Mouse (Mus musculus) midbrain, embryonic 15.5 days (tissue): ENCODE measurements around the gene Atp1a1. TPM values are rescaled to one million over a fixed set of nuclear protein-coding genes. Genes with fewer than 3 reads are reported as not detected.

ENCODE experiments used
- ATAC-seq: fragments of 200-750 bp; cut with Nextera tagmentation; replicated peaks from 2 replicates; pipeline ENCODE4 v1.8.0; 2017; ENCODE audit warnings: moderate TSS enrichment
- H3K27ac ChIP-seq: fragments of 300-500 bp; sonication (generic); 2 replicates; pipeline ENCODE4 v1.5.1; 2015; ENCODE audit warnings: mild to moderate bottlenecking, inconsistent platforms
- H3K27me3 ChIP-seq: fragments of 300-500 bp; sonication (generic); replicated peaks from 2 replicates; pipeline ENCODE4 v1.6.1; 2015; ENCODE audit warnings: inconsistent platforms
- H3K36me3 ChIP-seq: fragments of 300-500 bp; sonication (generic); replicated peaks from 2 replicates; pipeline ENCODE4 v1.6.1; 2015; ENCODE audit warnings: inconsistent platforms
- H3K4me1 ChIP-seq: fragments of 300-500 bp; sonication (generic); 2 replicates; pipeline ENCODE4 v1.6.1; 2015; ENCODE audit warnings: inconsistent platforms
- H3K4me2 ChIP-seq: fragments of 300-500 bp; sonication (generic); 2 replicates; pipeline ENCODE4 v1.6.1; 2015; ENCODE audit warnings: inconsistent platforms, mild to moderate bottlenecking, moderate library complexity
- H3K4me3 ChIP-seq: fragments of 300-500 bp; sonication (generic); 2 replicates; pipeline ENCODE4 v1.5.1; 2015; ENCODE audit warnings: mild to moderate bottlenecking, inconsistent platforms
- H3K9ac ChIP-seq: fragments of 300-500 bp; sonication (generic); 2 replicates; pipeline ENCODE4 v1.6.1; 2015; ENCODE audit warnings: mild to moderate bottlenecking, inconsistent platforms
- H3K9me3 ChIP-seq: fragments of 300-500 bp; sonication (generic); 2 replicates; pipeline ENCODE4 v1.6.1; 2016; ENCODE audit warnings: inconsistent platforms
- WGBS: fragments of 180-500 bp; shearing (Covaris S2); methylation state at CpG from one replicate; pipeline ENCODE4 v1.1.7; 2015; ENCODE audit warnings: mixed read lengths; 5-methylcytosine and 5-hydroxymethylcytosine counted together
- polyA plus RNA-seq: library from polyadenylated mRNA; unstranded; fragments of >200 nt; fragmentation: Nextera tagmentation; extraction: Ambion mirVana; gene quantifications from 2 replicates; pipeline ENCODE4 v1.2.1, GENCODE M21; 2015

Gene Atp1a1
- polyA plus RNA-seq, 1 experiment from 2014 or later = 57.1 TPM

DNA sequence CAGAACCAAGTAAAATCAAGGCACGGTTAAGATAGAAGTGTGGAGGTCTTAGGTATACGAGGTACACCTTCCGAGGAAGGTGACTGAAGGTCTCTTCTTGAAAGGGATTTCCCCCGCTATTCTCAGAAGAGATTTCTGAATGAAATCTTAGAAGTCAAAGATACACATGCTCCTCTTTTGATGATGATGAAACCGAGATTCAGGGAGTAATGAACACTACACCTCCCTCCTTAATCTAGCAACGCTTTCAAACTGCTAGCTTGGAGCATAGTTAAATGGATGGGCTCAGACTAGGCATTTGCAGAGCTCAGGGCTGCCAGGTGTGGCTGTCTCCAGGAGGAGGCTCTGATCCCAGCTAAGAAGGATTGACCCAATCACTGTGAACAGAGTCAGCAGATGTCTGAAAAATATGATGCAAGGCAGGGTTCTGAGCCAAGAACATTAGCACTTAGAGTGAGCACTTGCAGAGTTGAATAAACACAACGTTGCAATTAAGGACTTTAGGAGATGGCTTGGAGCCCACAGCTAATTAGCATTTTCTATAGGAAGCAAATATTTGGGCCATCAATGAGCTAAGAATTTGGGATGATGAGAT is 2.5 kb upstream of the Atp1a1 start:
- H3K27ac ChIP-seq = no peak overlapping the region
- WGBS = 76% methylated on average over 7 of the region's 7 CpGs

DNA sequence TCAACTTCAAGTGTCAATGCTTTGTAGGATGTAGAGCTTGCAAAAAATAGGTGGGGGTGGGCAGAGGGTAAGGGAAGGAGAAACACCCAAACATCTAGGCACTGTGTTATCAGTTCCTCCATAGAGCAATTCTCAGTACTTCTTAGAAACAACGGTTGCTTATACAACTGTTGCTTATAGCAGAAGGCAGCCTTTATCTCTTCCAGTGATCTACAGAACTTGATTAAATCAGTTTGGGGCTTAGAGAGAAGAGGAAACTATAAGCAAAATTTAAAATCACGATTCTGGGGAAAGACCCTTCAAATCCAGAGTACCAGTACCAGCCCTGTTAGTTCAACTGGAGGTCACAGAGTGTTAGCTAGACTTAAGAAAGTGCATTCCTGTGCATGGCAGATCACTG is 1.2 kb upstream of the Atp1a1 start:
- H3K27ac ChIP-seq = no peak overlapping the region
- H3K9me3 ChIP-seq = no peaks in the 10 kb centered on the region
- H3K27me3 ChIP-seq = no peaks in the 10 kb centered on the region
- H3K4me1 ChIP-seq = peaks cover 32% of the 10 kb centered on the region
- no peak overlapping the region for H3K9ac ChIP-seq
- 65% methylated on average over 2 of the region's 2 CpGs for WGBS
- H3K4me2 ChIP-seq = peak overlapping the region; percentile 61; the same call in 1 of the 2 replicates
- H3K4me3 ChIP-seq = no peak overlapping the region
- no peak for ATAC-seq
- no peaks in the 10 kb centered on the region for H3K36me3 ChIP-seq

More for the DNA sequence above, 2.5 kb upstream of the Atp1a1 start:
- Histone ChIP-seq H3K4me2 (no peak overlapping the region), H3K36me3 (no peaks in the 10 kb centered on the region), H3K27me3 (no peaks in the 10 kb centered on the region), H3K4me3 (no peak overlapping the region), H3K9me3 (no peaks in the 10 kb centered on the region), H3K4me1 (peaks cover 25% of the 10 kb centered on the region), H3K9ac (no peak overlapping the region)
- no peak for ATAC-seq

DNA sequence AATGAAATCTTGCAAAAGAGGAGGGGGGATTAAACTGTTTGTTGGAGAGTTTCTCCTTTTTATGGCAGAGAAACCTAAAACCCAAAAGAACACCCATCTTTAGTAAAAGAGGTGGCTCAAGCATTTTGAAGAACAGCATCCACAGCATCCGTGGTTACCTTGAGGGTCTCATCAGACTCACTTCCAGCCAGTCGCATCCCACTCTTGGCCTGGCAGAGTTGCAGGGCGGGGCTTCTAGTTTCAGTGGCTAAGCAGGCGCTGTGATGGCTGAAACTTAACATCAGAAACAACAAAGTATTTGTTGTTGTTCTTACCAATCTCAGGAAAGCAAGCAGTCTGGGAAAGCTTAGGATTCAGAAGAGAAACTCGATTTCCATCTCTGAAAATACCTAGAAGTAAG is 807 bp upstream of the Atp1a1 start:
- peak overlapping the region; percentile 98 for H3K27ac ChIP-seq
- WGBS = 18% methylated on average over 5 of the region's 5 CpGs
- peaks cover 37% of the 10 kb centered on the region for H3K4me1 ChIP-seq
- no peaks in the 10 kb centered on the region for H3K27me3 ChIP-seq
- peak overlapping the region; percentile 61 for H3K4me2 ChIP-seq
- H3K9ac ChIP-seq = peak overlapping the region; percentile 92; the same call in 1 of the 2 replicates
- H3K4me3 ChIP-seq = peak overlapping the region; percentile 97
- H3K36me3 ChIP-seq = no peaks in the 10 kb centered on the region
- ATAC-seq = no peak
- no peaks in the 10 kb centered on the region for H3K9me3 ChIP-seq

DNA sequence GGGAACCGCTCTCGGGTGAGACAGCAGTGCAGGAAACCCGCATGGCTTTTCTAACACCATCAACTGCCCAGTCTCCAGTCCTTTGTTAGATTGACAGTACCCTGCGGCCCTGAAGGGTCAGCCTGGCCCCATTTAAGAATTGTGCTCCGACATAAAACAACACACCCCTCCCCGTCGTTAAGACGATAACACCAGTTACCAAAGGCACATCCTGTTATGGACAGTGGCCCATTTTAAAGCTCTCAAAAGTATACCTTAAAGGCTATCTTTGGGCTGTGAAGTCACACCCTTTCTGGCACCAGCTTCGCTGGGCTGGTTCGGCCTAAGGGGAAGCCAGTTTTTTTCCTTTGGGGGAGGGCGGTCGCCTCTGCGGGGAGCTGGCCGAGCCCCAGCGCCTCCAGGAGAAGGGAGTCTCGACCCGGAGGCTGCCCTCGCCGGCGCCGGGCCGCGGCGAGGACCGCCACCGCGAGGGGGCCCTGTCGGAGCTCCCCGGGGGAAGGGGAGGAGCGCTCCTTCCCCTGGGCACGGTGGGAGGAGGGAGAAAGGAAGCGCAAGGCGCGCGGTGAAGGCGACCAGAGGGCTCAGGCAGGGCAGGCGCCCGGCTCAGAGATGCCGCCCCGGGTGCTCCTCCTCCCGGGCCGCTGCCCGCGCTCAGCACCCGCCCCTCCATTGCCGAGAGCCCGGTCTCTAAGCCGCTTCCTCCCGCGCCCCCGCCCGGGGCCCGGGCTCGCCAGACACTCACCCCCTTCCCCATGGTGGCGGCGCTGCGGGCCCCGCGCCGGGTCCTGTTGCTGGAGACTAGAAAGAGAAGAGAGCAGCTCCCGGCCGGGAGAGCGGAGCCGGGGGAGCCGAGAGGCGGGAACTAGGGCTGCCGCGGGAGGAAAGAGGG is 579 bp downstream of the Atp1a1 start:
- ATAC-seq = peak; percentile 80
- no peaks in the 10 kb centered on the region for H3K36me3 ChIP-seq
- WGBS = under 1% methylated on average over 61 of the region's 68 CpGs
- H3K27ac ChIP-seq = peak overlapping the region; percentile 98
- H3K27me3 ChIP-seq = no peaks in the 10 kb centered on the region
- H3K9ac ChIP-seq = peak overlapping the region; percentile 92
- H3K4me3 ChIP-seq = peak overlapping the region; percentile 97
- peak overlapping the region; percentile 61 for H3K4me2 ChIP-seq
- H3K4me1 ChIP-seq = peaks cover 50% of the 10 kb centered on the region
- no peaks in the 10 kb centered on the region for H3K9me3 ChIP-seq

DNA sequence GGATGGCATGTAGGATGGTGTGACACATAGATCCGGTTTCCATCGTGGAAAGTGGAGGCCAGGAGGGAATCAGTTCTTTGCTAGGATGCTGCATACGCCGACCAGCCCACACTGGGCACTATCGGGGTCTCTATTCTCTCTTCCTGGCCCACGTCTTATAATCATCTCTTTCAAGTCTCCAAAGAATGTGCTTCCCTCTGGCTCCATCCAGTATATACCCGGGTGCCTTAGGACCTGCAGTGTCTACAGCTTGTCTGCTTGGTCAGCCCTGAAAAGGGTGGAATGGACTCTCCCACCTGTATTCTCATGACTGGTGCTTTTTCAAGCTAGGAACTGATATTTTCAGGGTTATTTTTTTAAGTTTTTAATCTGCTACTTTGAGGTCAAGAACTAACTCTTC is 1.3 kb downstream of the Atp1a1 start:
- Histone ChIP-seq H3K4me2 (peak overlapping the region; percentile 61), H3K36me3 (no peaks in the 10 kb centered on the region), H3K4me3 (peak overlapping the region; percentile 97), H3K9ac (peak overlapping the region; percentile 92), H3K4me1 (peaks cover 54% of the 10 kb centered on the region), H3K9me3 (no peaks in the 10 kb centered on the region), H3K27me3 (no peaks in the 10 kb centered on the region), H3K27ac (peak overlapping the region; percentile 98)
- WGBS = 29% methylated on average over 7 of the region's 7 CpGs
- ATAC-seq = no peak

DNA sequence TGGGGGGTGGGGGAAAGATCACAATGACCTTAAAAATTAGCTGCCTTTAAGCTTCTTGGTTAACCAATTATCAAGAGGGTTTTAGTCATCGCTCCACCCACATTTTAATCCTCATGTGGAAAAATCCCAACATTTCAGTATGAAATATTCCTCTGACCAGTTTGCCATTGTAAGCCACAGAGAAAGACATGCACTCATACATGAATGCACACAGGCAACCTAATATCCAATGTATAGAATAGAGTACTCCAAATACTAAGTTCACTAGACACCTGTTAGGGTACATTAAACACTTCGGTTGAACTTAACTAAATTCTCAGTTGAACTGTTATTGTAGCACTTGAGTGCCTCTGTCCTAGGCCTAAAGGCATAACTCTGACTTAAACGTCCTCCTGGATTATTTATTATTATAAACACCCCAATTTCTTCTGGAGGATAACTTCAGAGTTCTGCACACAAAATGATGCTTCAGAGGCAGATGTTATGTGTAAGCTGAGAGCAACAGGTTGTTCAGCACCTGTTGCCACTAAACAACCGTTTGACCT is 1.9 kb downstream of the Atp1a1 start:
- no peak for ATAC-seq
- peak overlapping the region; percentile 61 for H3K4me2 ChIP-seq
- no peaks in the 10 kb centered on the region for H3K9me3 ChIP-seq
- H3K36me3 ChIP-seq = no peaks in the 10 kb centered on the region
- H3K9ac ChIP-seq = 0 out of 2 replicates have a peak overlapping the region, but pooled peaks have one; percentile 92
- no peak overlapping the region for H3K27ac ChIP-seq
- H3K4me1 ChIP-seq = peaks cover 57% of the 10 kb centered on the region
- no peaks in the 10 kb centered on the region for H3K27me3 ChIP-seq
- peak overlapping the region; percentile 97 for H3K4me3 ChIP-seq
- 78% methylated on average over 4 of the region's 4 CpGs for WGBS

DNA sequence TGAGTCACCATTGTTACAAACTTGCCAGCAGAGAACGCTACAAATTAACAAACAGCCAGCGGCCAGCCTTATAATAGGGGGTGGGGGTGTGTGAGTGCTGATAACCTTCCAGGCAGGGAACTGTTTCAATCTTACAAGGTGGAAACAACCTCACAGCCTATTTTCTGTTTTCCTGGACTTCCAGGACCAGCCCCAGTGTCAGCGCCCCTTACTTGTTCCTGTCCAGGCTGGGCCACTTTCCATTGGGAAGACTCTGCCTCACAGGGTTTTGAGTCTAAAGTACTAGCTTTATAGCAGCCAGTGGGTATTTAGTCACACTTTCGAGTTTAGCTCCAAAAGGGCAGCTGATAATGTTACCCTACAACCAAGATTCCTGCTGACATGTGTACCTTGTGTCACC is 2.8 kb downstream of the Atp1a1 start:
- Histone ChIP-seq H3K4me2 (peak overlapping the region; percentile 61), H3K27me3 (no peaks in the 10 kb centered on the region), H3K36me3 (no peaks in the 10 kb centered on the region), H3K9ac (no peak overlapping the region), H3K27ac (no peak overlapping the region), H3K4me1 (peaks cover 64% of the 10 kb centered on the region), H3K9me3 (no peaks in the 10 kb centered on the region), H3K4me3 (no peak overlapping the region)
- 37% methylated on average over 4 of the region's 4 CpGs for WGBS
- ATAC-seq = no peak

DNA sequence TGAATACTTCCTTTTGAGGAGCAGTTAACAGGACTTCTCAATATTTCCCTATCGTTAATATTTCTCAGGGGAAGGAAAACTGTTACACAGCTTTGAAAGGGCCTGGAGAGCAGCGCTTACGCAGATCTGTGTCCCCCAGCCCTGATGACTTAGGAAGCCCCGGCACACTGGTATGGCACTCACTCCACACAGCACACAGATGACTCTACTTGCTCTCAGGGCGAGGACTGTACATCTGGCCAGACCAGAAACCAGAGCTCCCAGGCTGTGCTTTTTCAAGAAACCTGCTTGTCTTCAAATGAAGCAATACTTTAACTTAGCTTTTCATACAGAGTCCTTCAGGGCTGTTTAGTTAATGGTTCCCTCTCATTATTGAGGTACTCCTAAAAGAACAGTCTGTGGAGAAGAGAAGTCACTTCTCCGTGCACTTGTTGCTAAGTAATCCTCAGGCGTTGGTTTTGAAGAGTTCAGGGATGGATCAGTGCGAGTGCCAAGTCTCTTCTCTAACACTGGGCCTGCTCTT is 3.4 kb downstream of the Atp1a1 start:
- Histone ChIP-seq H3K4me3 (no peak overlapping the region), H3K27ac (no peak overlapping the region), H3K4me1 (peaks cover 70% of the 10 kb centered on the region), H3K9me3 (no peaks in the 10 kb centered on the region), H3K27me3 (no peaks in the 10 kb centered on the region), H3K4me2 (peak overlapping the region; percentile 61), H3K36me3 (no peaks in the 10 kb centered on the region), H3K9ac (no peak overlapping the region)
- no peak for ATAC-seq
- 58% methylated on average over 8 of the region's 8 CpGs for WGBS

DNA sequence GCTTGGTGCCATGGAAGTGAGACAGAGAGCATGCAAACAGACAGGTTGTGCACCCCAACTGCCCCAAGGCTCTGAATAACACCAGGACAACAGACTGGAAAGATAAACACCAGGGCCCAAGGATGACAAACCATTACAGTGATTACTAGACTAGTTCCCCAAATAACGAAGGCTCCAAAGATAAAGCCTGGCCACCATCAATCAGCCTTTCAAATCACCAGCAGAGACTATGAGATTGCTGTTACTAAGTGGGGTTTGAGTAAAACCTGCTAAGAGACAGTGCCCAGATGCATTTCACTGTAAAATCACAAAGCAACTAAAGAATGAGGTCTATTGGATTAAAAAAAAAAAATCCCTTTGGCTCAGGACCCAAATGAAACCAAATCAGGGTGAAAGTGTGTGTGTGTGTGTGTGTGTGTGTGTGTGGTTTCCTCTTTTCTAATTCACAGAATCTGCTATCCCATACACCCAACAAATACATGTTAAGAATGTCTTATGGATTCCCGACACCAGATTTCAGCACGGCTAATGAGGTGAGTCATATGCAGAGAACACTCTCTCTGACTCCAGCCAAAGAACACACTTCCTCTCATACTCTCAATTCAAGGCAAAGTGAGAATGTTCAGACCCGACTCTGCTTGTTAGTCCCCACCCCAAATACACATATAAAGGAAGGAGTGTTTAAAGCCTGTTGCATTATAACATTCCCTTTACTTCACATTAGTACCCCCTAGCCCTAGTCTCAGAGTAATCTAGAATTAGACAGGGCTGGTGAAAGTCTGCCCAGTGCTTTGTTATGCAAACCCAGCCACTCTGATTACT is 4.4 kb downstream of the Atp1a1 start:
- Histone ChIP-seq H3K9ac (no peak overlapping the region), H3K4me2 (peak overlapping the region; percentile 61), H3K27ac (no peak overlapping the region; the same call in 1 of the 2 replicates), H3K36me3 (no peaks in the 10 kb centered on the region), H3K4me3 (no peak overlapping the region), H3K9me3 (no peaks in the 10 kb centered on the region), H3K27me3 (no peaks in the 10 kb centered on the region), H3K4me1 (peaks cover 68% of the 10 kb centered on the region)
- WGBS = 15% methylated on average over 4 of the region's 4 CpGs
- no peak for ATAC-seq

DNA sequence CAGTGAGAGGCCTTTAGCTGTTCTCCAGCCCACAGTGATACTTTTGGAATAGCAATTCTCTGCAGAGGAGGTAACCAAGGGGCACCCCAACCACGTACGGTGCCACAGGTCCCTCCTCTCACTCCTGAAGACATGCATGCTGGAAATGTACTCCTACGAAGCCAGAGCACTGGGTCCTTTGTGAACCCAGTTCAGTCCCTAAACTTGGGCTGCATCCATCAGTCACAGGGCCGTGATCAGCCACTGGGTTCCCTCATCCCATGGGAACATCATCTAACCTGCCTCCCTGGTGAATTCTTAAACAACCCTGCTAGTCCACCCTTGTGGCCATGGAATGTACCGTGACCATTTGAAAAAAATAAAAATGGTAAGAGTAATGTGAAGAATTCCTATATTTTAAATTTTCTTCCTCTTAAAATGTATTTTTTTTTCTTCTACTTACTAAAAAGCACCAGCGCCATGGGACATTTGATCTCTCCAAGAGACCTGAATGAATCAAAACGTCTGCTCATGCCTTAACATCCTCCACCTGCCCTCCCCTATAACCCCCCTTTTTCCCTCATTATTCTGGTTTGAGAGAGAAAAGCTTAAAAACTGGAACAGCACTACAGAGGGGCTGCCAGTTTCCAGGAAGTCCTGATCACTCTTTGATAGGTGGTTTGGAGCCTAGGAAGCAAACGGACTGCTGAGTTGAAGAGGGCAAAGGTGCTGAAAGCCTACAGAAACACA is 5.1 kb downstream of the Atp1a1 start:
- WGBS = 70% methylated on average over 8 of the region's 8 CpGs
- Histone ChIP-seq H3K4me1 (peaks cover 67% of the 10 kb centered on the region), H3K4me3 (no peak overlapping the region), H3K27me3 (no peaks in the 10 kb centered on the region), H3K9ac (no peak overlapping the region), H3K36me3 (peaks cover 1% of the 10 kb centered on the region; the same call in 1 of the 2 replicates), H3K4me2 (peak overlapping the region; percentile 61; the same call in 1 of the 2 replicates), H3K27ac (no peak overlapping the region; the same call in 1 of the 2 replicates), H3K9me3 (no peaks in the 10 kb centered on the region)
- no peak for ATAC-seq

DNA sequence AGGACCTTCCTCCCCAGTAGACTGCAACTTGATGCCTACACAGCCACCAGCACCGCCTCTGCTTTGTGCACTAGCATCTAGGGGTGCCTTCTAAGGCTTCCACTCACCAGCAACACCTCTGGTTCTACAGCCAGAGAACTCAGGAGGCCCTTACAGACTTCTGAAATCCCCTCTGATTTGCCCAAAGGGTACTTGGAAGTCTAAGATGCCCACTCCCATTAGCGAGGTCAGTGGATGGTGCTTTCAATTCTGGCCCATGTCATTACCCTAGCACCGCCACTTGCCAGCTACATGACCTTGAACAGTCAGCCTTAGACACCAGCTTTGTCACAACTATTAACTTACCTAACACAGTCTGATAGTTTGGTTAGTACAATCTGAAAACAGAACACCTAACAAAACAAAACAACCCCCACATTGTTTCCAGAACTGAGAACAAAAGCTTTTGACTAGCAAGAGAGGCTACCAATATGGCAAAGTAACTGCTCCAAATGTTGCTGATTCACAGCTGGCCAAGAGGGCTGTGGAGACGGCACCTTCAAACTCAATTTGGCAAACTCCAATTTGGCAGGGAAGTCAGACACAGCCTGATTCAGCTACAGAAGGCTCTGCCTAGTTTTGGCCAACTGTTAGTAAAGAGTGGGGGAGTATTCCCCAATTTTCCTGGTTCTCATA is 6.1 kb downstream of the Atp1a1 start:
- Histone ChIP-seq H3K9me3 (no peaks in the 10 kb centered on the region), H3K9ac (no peak overlapping the region), H3K4me2 (no peak overlapping the region), H3K36me3 (peaks cover 3% of the 10 kb centered on the region; the same call in 1 of the 2 replicates), H3K27ac (no peak overlapping the region), H3K4me1 (peaks cover 71% of the 10 kb centered on the region), H3K4me3 (no peak overlapping the region), H3K27me3 (no peaks in the 10 kb centered on the region)
- ATAC-seq = no peak
- 82% methylated on average over 4 of the region's 4 CpGs for WGBS
